Comparison of ENCODE assay signal across 20 mouse cellular contexts in the genomic region with DNA sequence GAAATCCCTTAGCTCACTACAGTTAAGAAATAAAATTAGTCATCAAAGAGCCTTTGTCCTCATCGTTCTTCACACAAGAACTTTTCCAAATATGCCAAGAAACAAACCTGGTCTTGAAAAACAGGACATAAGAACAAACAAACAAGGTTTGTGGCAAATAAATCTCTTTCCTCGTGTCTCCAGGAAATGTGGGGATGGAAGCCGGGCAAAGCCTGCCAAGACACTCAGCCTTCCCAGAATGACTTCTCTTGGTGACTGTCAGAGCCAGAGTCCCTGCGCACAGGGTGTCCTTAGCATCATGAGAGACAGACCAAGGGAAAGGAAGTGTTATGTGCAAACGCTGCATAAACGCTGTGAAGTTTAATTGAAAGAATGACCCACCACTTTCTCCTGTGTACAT.
A peak's percentile ranks its signal among the peaks of the same experiment; 100 is the strongest.
DNase-seq lines count a peak whose midpoint lies in the region; ATAC-seq lines count a peak whose summit lies in the region.
"Had no signal": no experiment of that assay in that cellular context is flagged by ENCODE, and none has a peak within 500 bp of the region (broad histone marks: within the 10 kb centered on the region; RNA-seq: fewer than 3 reads in every experiment).

No protein-coding gene starts in this region.

- no peak overlapping the region for H3K9ac ChIP-seq in kidney, embryonic 14.5 days (ENCODE audit: low read depth, low read length)
- H3K9ac ChIP-seq: embryonic facial prominence, embryonic 12.5 days; hindbrain, embryonic 12.5 days; neural tube, embryonic 13.5 days had no signal

- no peaks in the 10 kb centered on the region for H3K36me3 ChIP-seq in kidney, embryonic 14.5 days (ENCODE audit: control insufficient read depth, insufficient read depth, low read length)
- H3K36me3 ChIP-seq in midbrain, embryonic 10.5 days = no peaks in the 10 kb centered on the region
- H3K36me3 ChIP-seq: embryonic facial prominence, embryonic 12.5 days; G1E; heart, embryonic 10.5 days; hindbrain, embryonic 12.5 days; neural tube, embryonic 13.5 days had no signal

- WGBS in kidney, embryonic 14.5 days = 15% methylated on average over 6 of the region's 6 CpGs
- 34% methylated on average over 6 of the region's 6 CpGs for WGBS in midbrain, embryonic 10.5 days

- DNase-seq in adrenal gland, postnatal 14 days = peak; percentile 47
- no peak for DNase-seq in adrenal gland, postnatal 25 days
- peak; percentile 46 for DNase-seq in fibroblast of lung, adult 2 months (ENCODE audit: low read depth)
- DNase-seq in kidney, postnatal 36 days = peak; percentile 50 to 68
- no peak for DNase-seq in midbrain, embryonic 10.5 days (ENCODE audit: low spot score)
- DNase-seq: cerebellum, adult 8-10 months; layer of hippocampus, adult 9-11 months; midbrain, embryonic 14.5 days; thymus, postnatal 25 days had no signal

- no peak overlapping the region for H3K4me3 ChIP-seq in kidney, embryonic 14.5 days (ENCODE audit: low read length)
- H3K4me3 ChIP-seq in midbrain, embryonic 10.5 days = no peak overlapping the region
- H3K4me3 ChIP-seq: embryonic facial prominence, embryonic 12.5 days; erythroblast, embryonic 14.5 days; heart, embryonic 10.5 days; hindbrain, embryonic 12.5 days; left cerebral cortex, adult 2 months; neural tube, embryonic 13.5 days had no signal

- H3K9me3 ChIP-seq in kidney, embryonic 14.5 days (ENCODE audit: control insufficient read depth, low read length) = no peaks in the 10 kb centered on the region
- H3K9me3 ChIP-seq in midbrain, embryonic 10.5 days (replicated peaks) = no peaks in the 10 kb centered on the region
- H3K9me3 ChIP-seq: embryonic facial prominence, embryonic 12.5 days; heart, embryonic 10.5 days; hindbrain, embryonic 12.5 days had no signal

- peaks cover 22% of the 10 kb centered on the region for H3K4me1 ChIP-seq in kidney, embryonic 14.5 days (ENCODE audit: control insufficient read depth, insufficient read depth, low read length)
- H3K4me1 ChIP-seq in midbrain, embryonic 10.5 days = peaks cover 31% of the 10 kb centered on the region

- H3K27me3 ChIP-seq in kidney, embryonic 14.5 days (ENCODE audit: control insufficient read depth, insufficient read depth, low read length) = no peaks in the 10 kb centered on the region
- H3K27me3 ChIP-seq in midbrain, embryonic 10.5 days (ENCODE audit: low read depth, poor library complexity, severe bottlenecking) = peaks cover 12% of the 10 kb centered on the region; the same call in 1 of the 2 replicates
- H3K27me3 ChIP-seq: embryonic facial prominence, embryonic 12.5 days had no signal

- ATAC-seq in kidney, embryonic 14.5 days (ENCODE audit: low FRiP score, low TSS enrichment) = no peak
- ATAC-seq in megakaryocyte, adult 5-6 weeks (ENCODE audit: poor library complexity, severe bottlenecking) = no peak
- ATAC-seq: activated CD4-positive, CD25-positive, alpha-beta regulatory T cell, adult 4 months; forebrain, embryonic 14.5 days had no signal

- no peak overlapping the region for H3K4me2 ChIP-seq in kidney, embryonic 14.5 days (replicated peaks; ENCODE audit: low read depth, low read length)
- H3K4me2 ChIP-seq: embryonic facial prominence, embryonic 12.5 days; hindbrain, embryonic 12.5 days; neural tube, embryonic 13.5 days had no signal

- H3K27ac ChIP-seq in kidney, embryonic 14.5 days (ENCODE audit: low read depth, low read length) = peak overlapping the region; percentile 19; the same call in 1 of the 2 replicates
- H3K27ac ChIP-seq in midbrain, embryonic 10.5 days (replicated peaks) = no peak overlapping the region
- H3K27ac ChIP-seq: embryonic facial prominence, embryonic 12.5 days; heart, embryonic 10.5 days; hindbrain, embryonic 12.5 days; left cerebral cortex, adult 2 months; neural tube, embryonic 13.5 days had no signal

Comparison
In these comparisons a context has a peak if more than half of its experiments do, and no peak if none do; other contexts are left out.
1. DNase-seq: peak in adrenal gland, postnatal 14 days (single experiment), fibroblast of lung, adult 2 months (single experiment) and kidney, postnatal 36 days (2 of 2); none in adrenal gland, postnatal 25 days (single experiment) and midbrain, embryonic 10.5 days (single experiment).